Mouse (Mus musculus): ENCODE data around the gene Efcab2. TPM values are rescaled to one million over a fixed set of nuclear protein-coding genes. Genes with fewer than 3 reads are reported as not detected.

Gene Efcab2
- polyA plus RNA-seq (2014; fragmentation: Nextera tagmentation; extraction: Ambion mirVana): 4.9 and 7.7 TPM in 2 replicates

DNA sequence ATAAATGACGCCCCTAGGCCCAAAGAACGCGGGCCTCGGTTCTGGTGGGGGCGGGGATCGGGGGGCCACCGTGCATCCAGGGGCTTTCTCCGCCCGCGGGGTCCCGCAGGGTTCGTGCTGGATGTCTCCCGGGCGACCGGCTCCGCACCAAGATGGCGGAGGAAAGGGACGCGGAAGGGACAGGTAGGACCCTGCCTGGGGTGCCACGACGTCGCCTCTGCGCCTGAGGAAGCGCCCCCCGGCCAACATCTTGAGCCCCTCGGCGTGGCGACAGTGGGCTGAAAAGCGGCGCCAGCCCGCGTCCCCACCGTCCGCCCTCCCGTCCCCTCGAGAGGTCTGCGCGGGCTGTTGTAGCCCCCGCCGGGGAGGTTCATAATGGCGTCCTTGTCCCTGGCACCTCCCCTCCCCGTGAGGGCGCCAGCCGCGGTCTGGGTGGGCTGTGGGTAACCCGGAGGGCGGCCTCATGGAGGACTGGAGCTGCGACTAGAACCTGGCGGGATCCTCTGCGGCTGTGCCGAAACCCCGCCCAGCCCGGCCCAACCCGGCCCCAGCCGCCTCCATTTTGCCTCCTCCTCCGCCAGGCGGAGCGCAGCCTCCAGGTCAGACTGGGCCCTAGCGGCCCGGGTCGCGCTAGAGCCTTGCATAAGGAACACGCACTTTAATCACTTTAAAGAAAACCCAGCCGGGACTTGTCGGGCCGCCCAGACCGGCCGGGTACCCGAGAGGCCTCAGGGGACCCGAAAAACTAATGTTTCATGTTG, at the start of gene Efcab2:
Gene Efcab2 (plus strand): TSS at position 135 of the 761 bp plus-strand sequence.
- DNase-seq: peak; percentile 94
- Histone ChIP-seq H3K4me3 (replicated peaks; ENCODE audit: low read depth, low read length) (peak within 1 kb of the TSS; percentile 70), H3K9ac (replicated peaks; ENCODE audit: low read length) (peak within 1 kb of the TSS; percentile 98), H3K9me3 (ENCODE audit: control insufficient read depth, low read length) (no peaks in the 10 kb centered on the region), H3K27ac (replicated peaks; ENCODE audit: low read depth, low read length) (peak within 1 kb of the TSS; percentile 100), H3K27me3 (ENCODE audit: control insufficient read depth, insufficient read depth, low read length) (no peaks in the 10 kb centered on the region), H3K36me3 (ENCODE audit: control insufficient read depth, insufficient read depth, low read length) (no peaks in the 10 kb centered on the region), H3K4me2 (ENCODE audit: low read length) (peak within 1 kb of the TSS; percentile 68), H3K4me1 (ENCODE audit: control insufficient read depth, insufficient read depth, low read length) (no peaks in the 10 kb centered on the region)
- ATAC-seq (ENCODE audit: low FRiP score, low TSS enrichment): peak; percentile 97
- whole genome bisulfite sequencing: under 1% methylated on average over 68 of the region's 70 CpGs

DNA sequence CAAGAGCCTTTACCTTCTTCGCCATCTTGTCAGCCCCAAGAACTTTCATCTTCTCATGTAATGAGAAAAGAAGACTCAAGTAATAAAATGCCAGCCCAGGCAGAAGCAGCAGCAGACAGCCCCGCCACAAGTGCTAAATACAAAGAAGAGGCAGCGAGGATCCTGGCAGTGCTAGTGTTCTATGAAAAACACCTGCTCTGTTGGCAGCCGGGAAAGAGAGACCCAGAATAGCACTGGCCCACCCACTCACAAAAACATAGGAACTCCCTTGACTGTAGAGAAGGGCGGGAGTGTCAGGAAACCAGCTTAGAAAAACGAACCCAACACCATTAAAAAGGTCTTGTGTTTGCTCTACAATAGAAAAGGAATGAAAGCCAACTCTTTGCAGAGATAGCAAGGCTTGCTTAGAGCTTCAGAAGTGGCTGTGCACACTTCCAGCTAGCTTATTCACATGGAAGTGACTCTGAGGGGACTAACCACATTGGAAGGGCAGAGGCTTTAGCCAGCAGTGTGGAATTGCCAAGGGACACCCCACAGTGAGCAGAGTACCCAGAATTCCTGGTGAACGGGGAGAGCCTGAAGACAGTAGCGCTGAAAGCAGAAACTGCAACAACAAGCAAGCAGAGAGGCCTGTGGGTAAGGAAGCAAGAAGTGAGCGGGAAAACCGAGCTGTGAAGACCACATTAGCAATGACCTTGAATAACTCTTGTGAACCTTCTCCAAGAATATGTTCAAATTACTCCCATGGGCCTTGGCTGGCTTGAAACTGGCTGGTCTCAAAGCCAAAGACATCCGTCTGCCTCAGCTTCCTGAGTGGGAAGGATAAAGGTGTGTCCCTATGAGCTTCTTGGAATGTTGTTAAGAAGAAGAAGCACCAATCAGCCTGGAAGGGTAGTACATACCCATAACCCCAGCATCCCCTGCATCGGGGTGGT, 47.8 kb upstream of the Efcab2 start:
- H3K4me1 ChIP-seq (ENCODE audit: control insufficient read depth, insufficient read depth, low read length): no peaks in the 10 kb centered on the region
- ATAC-seq (ENCODE audit: low FRiP score, low TSS enrichment): no peak
- no peaks in the 10 kb centered on the region for H3K9me3 ChIP-seq (ENCODE audit: control insufficient read depth, low read length)
- no peak for DNase-seq
- no peak overlapping the region for H3K4me2 ChIP-seq (ENCODE audit: low read length)
- H3K27ac ChIP-seq (replicated peaks; ENCODE audit: low read depth, low read length): no peak overlapping the region
- H3K9ac ChIP-seq (replicated peaks; ENCODE audit: low read length): no peak overlapping the region
- no peak overlapping the region for H3K4me3 ChIP-seq (replicated peaks; ENCODE audit: low read depth, low read length)
- H3K27me3 ChIP-seq (ENCODE audit: control insufficient read depth, insufficient read depth, low read length): no peaks in the 10 kb centered on the region
- WGBS: 74% methylated on average over 12 of the region's 12 CpGs
- no peaks in the 10 kb centered on the region for H3K36me3 ChIP-seq (ENCODE audit: control insufficient read depth, insufficient read depth, low read length)

DNA sequence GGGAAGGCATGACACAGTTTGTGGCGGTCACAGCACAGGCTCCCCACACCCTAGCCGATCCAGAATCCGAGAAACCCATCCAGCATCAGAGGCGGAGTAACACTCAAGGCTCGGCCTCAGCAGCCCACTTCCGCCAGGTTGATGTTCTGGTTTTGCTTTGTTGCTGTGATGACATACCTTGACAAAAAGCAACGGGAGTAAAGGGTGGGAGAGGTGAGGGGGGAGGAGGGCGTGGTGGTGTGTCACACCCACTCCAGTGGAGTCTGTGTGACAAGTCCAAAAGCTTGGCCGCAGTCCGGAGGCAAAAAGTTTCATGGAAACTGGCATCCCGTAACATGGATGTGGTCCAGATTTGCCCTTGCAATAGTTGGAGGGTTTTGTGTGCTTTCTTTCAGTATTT, 45.6 kb upstream of the Efcab2 start:
- no peak for DNase-seq
- Histone ChIP-seq H3K9me3 (ENCODE audit: control insufficient read depth, low read length) (no peaks in the 10 kb centered on the region), H3K4me3 (replicated peaks; ENCODE audit: low read depth, low read length) (no peak overlapping the region), H3K4me2 (ENCODE audit: low read length) (no peak overlapping the region), H3K27ac (replicated peaks; ENCODE audit: low read depth, low read length) (no peak overlapping the region), H3K27me3 (ENCODE audit: control insufficient read depth, insufficient read depth, low read length) (no peaks in the 10 kb centered on the region), H3K9ac (replicated peaks; ENCODE audit: low read length) (no peak overlapping the region), H3K36me3 (ENCODE audit: control insufficient read depth, insufficient read depth, low read length) (no peaks in the 10 kb centered on the region), H3K4me1 (ENCODE audit: control insufficient read depth, insufficient read depth, low read length) (no peaks in the 10 kb centered on the region)
- no peak for ATAC-seq (ENCODE audit: low FRiP score, low TSS enrichment)
- 89% methylated on average over 11 of the region's 11 CpGs for WGBS

DNA sequence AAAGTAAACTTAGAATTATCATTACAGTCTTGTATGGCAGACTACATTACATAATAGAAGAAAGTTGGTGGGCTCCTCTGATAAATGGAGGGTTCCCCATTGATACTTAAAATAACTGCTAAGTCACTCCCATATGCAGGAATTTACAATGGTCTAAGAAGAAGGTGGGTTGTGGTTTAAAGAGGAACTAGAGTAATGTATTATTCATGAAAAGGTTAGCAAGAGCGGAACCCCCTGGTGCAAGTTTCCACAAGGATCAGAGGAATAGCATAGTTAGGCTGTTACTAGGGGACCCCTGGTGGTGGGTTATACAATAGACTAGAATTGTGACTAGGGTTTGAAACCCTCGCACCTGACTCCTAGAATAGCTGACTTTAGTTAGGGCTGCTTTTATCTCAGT, 45.2 kb upstream of the Efcab2 start:
- 49% methylated on average over 2 of the region's 2 CpGs for WGBS
- Histone ChIP-seq H3K9ac (replicated peaks; ENCODE audit: low read length) (no peak overlapping the region), H3K4me1 (ENCODE audit: control insufficient read depth, insufficient read depth, low read length) (no peaks in the 10 kb centered on the region), H3K4me2 (ENCODE audit: low read length) (no peak overlapping the region), H3K4me3 (replicated peaks; ENCODE audit: low read depth, low read length) (no peak overlapping the region), H3K27me3 (ENCODE audit: control insufficient read depth, insufficient read depth, low read length) (no peaks in the 10 kb centered on the region), H3K9me3 (ENCODE audit: control insufficient read depth, low read length) (no peaks in the 10 kb centered on the region), H3K36me3 (ENCODE audit: control insufficient read depth, insufficient read depth, low read length) (no peaks in the 10 kb centered on the region), H3K27ac (replicated peaks; ENCODE audit: low read depth, low read length) (no peak overlapping the region)
- no peak for DNase-seq
- no peak for ATAC-seq (ENCODE audit: low FRiP score, low TSS enrichment)

DNA sequence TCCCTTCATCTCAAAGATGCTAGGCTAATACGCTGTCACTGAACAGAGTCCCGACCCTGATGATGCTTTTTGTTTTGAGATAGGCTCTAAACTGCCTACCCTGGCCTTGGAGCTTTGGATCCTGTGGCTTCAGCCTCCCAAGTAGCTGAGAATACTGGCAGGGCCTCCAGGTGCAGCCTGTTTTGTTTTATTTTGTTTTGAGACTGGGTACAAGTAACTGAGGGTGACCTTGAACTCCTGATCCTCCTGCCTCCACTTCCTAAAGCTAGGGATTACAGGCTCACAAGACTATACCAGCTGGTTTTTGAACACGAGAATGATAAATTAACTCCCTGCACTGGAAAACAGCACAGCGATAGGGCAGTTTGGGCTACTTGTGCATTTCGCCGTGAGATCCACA, 40.7 kb upstream of the Efcab2 start:
- Histone ChIP-seq H3K9ac (replicated peaks; ENCODE audit: low read length) (no peak overlapping the region), H3K27ac (replicated peaks; ENCODE audit: low read depth, low read length) (no peak overlapping the region), H3K9me3 (ENCODE audit: control insufficient read depth, low read length) (no peaks in the 10 kb centered on the region), H3K27me3 (ENCODE audit: control insufficient read depth, insufficient read depth, low read length) (no peaks in the 10 kb centered on the region), H3K4me1 (ENCODE audit: control insufficient read depth, insufficient read depth, low read length) (0 out of 2 replicates have a peak, but pooled peaks cover 4% of the 10 kb centered on the region), H3K4me3 (replicated peaks; ENCODE audit: low read depth, low read length) (no peak overlapping the region), H3K36me3 (ENCODE audit: control insufficient read depth, insufficient read depth, low read length) (no peaks in the 10 kb centered on the region), H3K4me2 (ENCODE audit: low read length) (no peak overlapping the region)
- ATAC-seq (ENCODE audit: low FRiP score, low TSS enrichment) (no peak), DNase-seq (no peak)
- WGBS: 84% methylated on average over 6 of the region's 6 CpGs

DNA sequence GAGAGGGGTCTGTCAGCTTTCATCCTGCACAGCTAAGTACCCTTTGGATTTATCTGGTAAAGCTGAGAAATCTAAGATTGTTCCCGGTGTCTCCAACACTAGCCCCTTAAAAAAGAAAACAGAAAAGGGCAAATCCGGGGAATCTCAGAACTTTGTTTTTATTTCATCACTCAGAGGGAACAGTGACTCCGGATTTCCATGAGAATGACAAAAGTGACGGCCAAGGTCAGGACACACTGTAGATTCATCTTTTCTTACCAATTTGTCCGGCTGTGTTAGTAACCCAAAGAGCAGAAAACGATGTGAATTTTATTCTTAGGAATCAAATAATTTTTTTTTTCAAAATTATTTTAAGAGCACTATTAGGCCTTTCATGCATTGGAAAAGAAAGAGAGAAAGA, 37.8 kb upstream of the Efcab2 start:
- ATAC-seq (ENCODE audit: low FRiP score, low TSS enrichment) (no peak), DNase-seq (no peak)
- Histone ChIP-seq H3K4me1 (ENCODE audit: control insufficient read depth, insufficient read depth, low read length) (0 out of 2 replicates have a peak, but pooled peaks cover 4% of the 10 kb centered on the region), H3K4me3 (replicated peaks; ENCODE audit: low read depth, low read length) (no peak overlapping the region), H3K27ac (replicated peaks; ENCODE audit: low read depth, low read length) (no peak overlapping the region; the same call in 1 of the 2 replicates), H3K27me3 (ENCODE audit: control insufficient read depth, insufficient read depth, low read length) (no peaks in the 10 kb centered on the region), H3K4me2 (ENCODE audit: low read length) (peak overlapping the region; percentile 87), H3K9me3 (ENCODE audit: control insufficient read depth, low read length) (no peaks in the 10 kb centered on the region), H3K36me3 (ENCODE audit: control insufficient read depth, insufficient read depth, low read length) (no peaks in the 10 kb centered on the region), H3K9ac (replicated peaks; ENCODE audit: low read length) (no peak overlapping the region; the same call in 1 of the 2 replicates)
- WGBS: 81% methylated on average over 6 of the region's 6 CpGs

DNA sequence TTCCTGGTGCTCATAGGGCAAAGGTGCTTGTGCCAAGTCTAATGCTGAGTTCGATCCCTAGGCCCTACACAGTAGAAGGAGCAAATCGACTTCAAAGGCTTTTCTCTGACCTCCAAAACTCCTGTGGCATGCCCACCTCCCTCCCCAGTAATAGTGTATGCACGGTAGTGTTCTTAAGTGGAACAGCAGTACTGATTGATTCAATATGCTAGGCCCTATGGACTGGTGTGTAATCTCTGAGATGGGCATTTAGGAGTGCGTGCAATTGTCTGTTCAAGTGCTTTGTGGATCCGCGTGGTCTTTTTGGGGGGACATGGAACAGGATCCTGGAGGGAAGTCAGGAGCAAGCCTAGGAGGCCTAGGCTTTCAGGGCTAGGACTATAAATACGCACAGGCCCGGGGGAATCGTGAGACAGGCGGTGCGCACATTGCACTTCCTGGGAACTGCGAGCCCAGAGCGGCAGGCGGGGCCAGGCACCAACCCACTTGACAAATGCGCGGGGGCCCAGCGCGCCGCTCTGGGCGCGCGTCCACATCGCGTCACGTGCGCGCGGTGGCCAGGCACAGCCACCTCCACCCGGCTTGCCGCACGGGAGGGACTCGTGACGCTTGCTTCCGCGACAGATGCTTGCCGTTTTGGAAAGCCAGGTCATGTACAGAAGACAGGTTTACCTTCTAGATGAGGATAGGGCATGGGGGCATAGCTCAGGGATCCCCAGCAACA, 37.2 kb upstream of the Efcab2 start:
- H3K9ac ChIP-seq (replicated peaks; ENCODE audit: low read length): peak overlapping the region; percentile 52
- peak overlapping the region; percentile 78 for H3K27ac ChIP-seq (replicated peaks; ENCODE audit: low read depth, low read length)
- H3K9me3 ChIP-seq (ENCODE audit: control insufficient read depth, low read length): no peaks in the 10 kb centered on the region
- 2% methylated on average over 36 of the region's 36 CpGs for WGBS
- H3K27me3 ChIP-seq (ENCODE audit: control insufficient read depth, insufficient read depth, low read length): no peaks in the 10 kb centered on the region
- H3K4me2 ChIP-seq (ENCODE audit: low read length): peak overlapping the region; percentile 87
- peak overlapping the region; percentile 46 for H3K4me3 ChIP-seq (replicated peaks; ENCODE audit: low read depth, low read length)
- DNase-seq: peak; percentile 93
- ATAC-seq (ENCODE audit: low FRiP score, low TSS enrichment): peak; percentile 94
- 0 out of 2 replicates have a peak, but pooled peaks cover 4% of the 10 kb centered on the region for H3K4me1 ChIP-seq (ENCODE audit: control insufficient read depth, insufficient read depth, low read length)
- no peaks in the 10 kb centered on the region for H3K36me3 ChIP-seq (ENCODE audit: control insufficient read depth, insufficient read depth, low read length)

DNA sequence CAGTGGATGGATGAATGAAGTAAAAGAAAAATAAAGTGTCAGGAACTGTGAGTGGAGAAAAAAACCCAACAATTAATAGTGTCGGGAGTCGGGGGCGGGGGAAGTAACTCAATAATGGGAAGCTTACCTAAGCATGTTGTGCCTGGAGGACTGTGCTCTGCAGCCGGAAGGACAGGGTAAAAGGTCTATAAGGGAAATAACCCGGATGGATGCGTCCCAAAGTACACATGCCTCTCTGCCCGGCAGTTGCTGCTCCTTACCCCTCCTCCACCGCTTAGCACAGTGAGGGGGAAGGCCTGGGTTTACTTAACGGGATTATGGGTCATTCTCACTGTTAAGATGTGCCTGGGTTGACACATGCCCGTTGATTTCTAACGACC, 36.6 kb upstream of the Efcab2 start:
- H3K27me3 ChIP-seq (ENCODE audit: control insufficient read depth, insufficient read depth, low read length): no peaks in the 10 kb centered on the region
- no peaks in the 10 kb centered on the region for H3K9me3 ChIP-seq (ENCODE audit: control insufficient read depth, low read length)
- H3K4me3 ChIP-seq (replicated peaks; ENCODE audit: low read depth, low read length): peak overlapping the region; percentile 46
- peak overlapping the region; percentile 87 for H3K4me2 ChIP-seq (ENCODE audit: low read length)
- 1% methylated on average over 11 of the region's 11 CpGs for WGBS
- no peaks in the 10 kb centered on the region for H3K36me3 ChIP-seq (ENCODE audit: control insufficient read depth, insufficient read depth, low read length)
- DNase-seq: peak; percentile 69
- ATAC-seq (ENCODE audit: low FRiP score, low TSS enrichment): peak; percentile 81
- H3K27ac ChIP-seq (replicated peaks; ENCODE audit: low read depth, low read length): peak overlapping the region; percentile 78
- 0 out of 2 replicates have a peak, but pooled peaks cover 4% of the 10 kb centered on the region for H3K4me1 ChIP-seq (ENCODE audit: control insufficient read depth, insufficient read depth, low read length)
- H3K9ac ChIP-seq (replicated peaks; ENCODE audit: low read length): peak overlapping the region; percentile 52

All from midbrain, embryonic 14.5 days (tissue).